In the genomic region with DNA sequence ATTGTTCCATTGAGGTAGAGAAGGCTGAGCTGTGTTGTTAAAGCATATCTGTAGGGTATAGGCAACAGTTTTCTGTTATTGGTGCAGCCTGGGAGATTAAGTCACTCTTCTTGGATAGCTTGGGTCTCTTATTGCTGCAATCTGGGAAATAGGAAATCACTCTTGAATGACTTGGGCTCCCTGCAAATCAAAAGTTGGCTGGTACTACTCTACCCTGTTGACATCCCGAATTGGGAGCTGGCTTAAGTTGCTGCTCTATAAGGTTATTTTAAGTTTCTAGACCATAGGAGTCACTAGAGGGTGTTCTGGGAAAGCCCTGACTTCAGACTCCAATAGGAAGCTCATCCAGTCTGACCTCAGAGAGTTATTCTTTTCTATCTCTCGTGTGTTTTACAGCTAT, we compare ENCODE assay signal across 9 mouse cellular contexts. TPM values are rescaled to one million over a fixed set of nuclear protein-coding genes. Genes with fewer than 3 reads are reported as not detected.
A peak's percentile ranks its signal among the peaks of the same experiment; 100 is the strongest.
DNase-seq lines count a peak whose midpoint lies in the region; ATAC-seq and TF ChIP-seq lines count a peak whose summit lies in the region.
"Had no signal": no experiment of that assay in that cellular context is flagged by ENCODE, and none has a peak within 500 bp of the region (broad histone marks: within the 10 kb centered on the region; RNA-seq: fewer than 3 reads in every experiment).

No protein-coding gene starts in this region.

- no peak for DNase-seq in heart, embryonic 10.5 days (ENCODE audit: low spot score)
- no peak for DNase-seq in heart, postnatal 36 days
- DNase-seq in neural tube, embryonic 11.5 days (ENCODE audit: low spot score): no peak
- no peak for DNase-seq in neural tube, embryonic 10.5 days (ENCODE audit: extremely low spot score, low spot score)
- DNase-seq in liver, embryonic 11.5 days (ENCODE audit: low spot score): no peak
- DNase-seq in stomach, postnatal 0 days (ENCODE audit: low spot score): no peak
- no peak for DNase-seq in ovary, adult 18-20 months (ENCODE audit: low spot score)
- DNase-seq: adrenal gland, adult 8-10 months had no signal

- no peak overlapping the region for H3K9ac ChIP-seq in neural tube, embryonic 11.5 days (ENCODE audit: low read length)
- no peak overlapping the region for H3K9ac ChIP-seq in liver, embryonic 11.5 days (ENCODE audit: low read depth, low read length)
- no peak overlapping the region for H3K9ac ChIP-seq in stomach, postnatal 0 days (ENCODE audit: low read length)

- 19% methylated on average over 2 of the region's 2 CpGs for WGBS in heart, embryonic 10.5 days
- 50% methylated on average over 2 of the region's 2 CpGs for WGBS in neural tube, embryonic 11.5 days
- 46% methylated on average over 2 of the region's 2 CpGs for WGBS in liver, embryonic 11.5 days
- 33% methylated on average over 2 of the region's 2 CpGs for WGBS in stomach, postnatal 0 days

- TF ChIP-seq CTCF in stomach, postnatal 0 days (IDR thresholded peaks at IDR 0.05; ENCODE audit: low read depth): peak; percentile 13; the same call in 1 of the 2 replicates

- no peaks in the 10 kb centered on the region for H3K27me3 ChIP-seq in heart, embryonic 10.5 days (ENCODE audit: insufficient read depth, poor library complexity, severe bottlenecking)
- H3K27me3 ChIP-seq in neural tube, embryonic 11.5 days (ENCODE audit: control insufficient read depth, insufficient read depth, low read length): no peaks in the 10 kb centered on the region
- no peaks in the 10 kb centered on the region for H3K27me3 ChIP-seq in liver, embryonic 11.5 days (replicated peaks; ENCODE audit: control insufficient read depth, insufficient read depth, low read length)
- no peaks in the 10 kb centered on the region for H3K27me3 ChIP-seq in stomach, postnatal 0 days (ENCODE audit: control insufficient read depth, insufficient read depth, low read length)

- intact Hi-C loops in heart, postnatal 36 days (cut with DNase I): no loop called here

- no peaks in the 10 kb centered on the region for H3K9me3 ChIP-seq in heart, embryonic 10.5 days
- no peaks in the 10 kb centered on the region for H3K9me3 ChIP-seq in neural tube, embryonic 11.5 days (ENCODE audit: control insufficient read depth, low read length)
- H3K9me3 ChIP-seq in liver, embryonic 11.5 days (ENCODE audit: control insufficient read depth, low read length): no peaks in the 10 kb centered on the region
- no peaks in the 10 kb centered on the region for H3K9me3 ChIP-seq in stomach, postnatal 0 days (ENCODE audit: control insufficient read depth, low read length)

- ATAC-seq in neural tube, embryonic 11.5 days (ENCODE audit: insufficient read depth, low FRiP score, low TSS enrichment): no peak
- no peak for ATAC-seq in liver, embryonic 11.5 days (replicated peaks; ENCODE audit: low FRiP score)
- ATAC-seq in stomach, postnatal 0 days (ENCODE audit: low FRiP score, low TSS enrichment): no peak
- ATAC-seq in megakaryocyte progenitor cell, adult 5-6 weeks (replicated peaks; ENCODE audit: poor library complexity): no peak

- peak overlapping the region; percentile 61 for H3K4me2 ChIP-seq in neural tube, embryonic 11.5 days (ENCODE audit: low read depth)
- peak overlapping the region; percentile 77 for H3K4me2 ChIP-seq in liver, embryonic 11.5 days
- H3K4me2 ChIP-seq in stomach, postnatal 0 days (replicated peaks; ENCODE audit: low read depth): peak overlapping the region; percentile 67; the same call in 1 of the 2 replicates

- peaks cover 36% of the 10 kb centered on the region for H3K4me1 ChIP-seq in heart, embryonic 10.5 days
- peaks cover 2% of the 10 kb centered on the region; the same call in 1 of the 2 replicates for H3K4me1 ChIP-seq in neural tube, embryonic 11.5 days (ENCODE audit: control insufficient read depth, insufficient read depth, low read length)
- H3K4me1 ChIP-seq in liver, embryonic 11.5 days (replicated peaks; ENCODE audit: control insufficient read depth, insufficient read depth, low read length): peaks cover 29% of the 10 kb centered on the region
- H3K4me1 ChIP-seq in stomach, postnatal 0 days (replicated peaks; ENCODE audit: control insufficient read depth, insufficient read depth): no peaks in the 10 kb centered on the region

- peak overlapping the region; percentile 98 for H3K4me3 ChIP-seq in heart, embryonic 10.5 days
- H3K4me3 ChIP-seq in neural tube, embryonic 11.5 days (ENCODE audit: low read depth, low read length): peak overlapping the region; percentile 97
- H3K4me3 ChIP-seq in liver, embryonic 11.5 days (ENCODE audit: low read depth, low read length): peak overlapping the region; percentile 95
- no peak overlapping the region for H3K4me3 ChIP-seq in stomach, postnatal 0 days (ENCODE audit: low read depth, low read length)

- H3K27ac ChIP-seq in heart, embryonic 10.5 days: 0 out of 2 replicates have a peak overlapping the region, but pooled peaks have one; percentile 42
- no peak overlapping the region for H3K27ac ChIP-seq in neural tube, embryonic 11.5 days (ENCODE audit: low read depth, low read length)
- H3K27ac ChIP-seq in liver, embryonic 11.5 days (ENCODE audit: low read depth, low read length): no peak overlapping the region
- no peak overlapping the region for H3K27ac ChIP-seq in stomach, postnatal 0 days (replicated peaks)

- TF ChIP-seq EP300 in stomach, postnatal 0 days (optimal IDR thresholded peaks at IDR 0.05): no peak

- no peaks in the 10 kb centered on the region for H3K36me3 ChIP-seq in heart, embryonic 10.5 days
- H3K36me3 ChIP-seq in neural tube, embryonic 11.5 days (ENCODE audit: control insufficient read depth, insufficient read depth, low read length): no peaks in the 10 kb centered on the region
- H3K36me3 ChIP-seq in liver, embryonic 11.5 days (ENCODE audit: control insufficient read depth, insufficient read depth, low read length): no peaks in the 10 kb centered on the region
- H3K36me3 ChIP-seq in stomach, postnatal 0 days (ENCODE audit: control insufficient read depth, insufficient read depth, low read length): no peaks in the 10 kb centered on the region

RNA-seq across cellular contexts. Expression of a gene that starts 3.4 kb away (rescaled TPM):
- polyA plus RNA-seq in heart, embryonic 10.5 days (2016; fragmentation: Nextera tagmentation; extraction: Ambion mirVana): 172 and 176 TPM in 2 replicates
- total RNA-seq in heart, postnatal 36 days (2021): 10 to 100 TPM; 90.7 to 91.9 TPM
- 193 and 194 TPM in 2 replicates for polyA plus RNA-seq in neural tube, embryonic 11.5 days (2014; fragmentation: Nextera tagmentation; extraction: Ambion mirVana)
- 146 and 148 TPM in 2 replicates for polyA plus RNA-seq in liver, embryonic 11.5 days (2014; fragmentation: Nextera tagmentation; extraction: Ambion mirVana)
- 40.9 and 52.7 TPM in 2 replicates for polyA plus RNA-seq in stomach, postnatal 0 days (2015; fragmentation: Nextera tagmentation; extraction: Ambion mirVana)
- 95.2 and 95.3 TPM in 2 replicates for total RNA-seq in megakaryocyte progenitor cell, adult 5-6 weeks (2015)
- total RNA-seq in megakaryocyte progenitor cell, adult 5-6 weeks (2017): 212 and 232 TPM in 2 replicates
